Mouse (Mus musculus) layer of hippocampus, postnatal 36 days (tissue): Measurements from ENCODE around the gene Id3. TPM values are rescaled to one million over a fixed set of nuclear protein-coding genes. Genes with fewer than 3 reads are reported as not detected.
A peak's percentile ranks its signal among the peaks of the same experiment; 100 is the strongest.

Experiments
- DNase-seq, 2 experiments: peaks; one replicate each; pipeline ENCODE4 v3.0.0; 2022
- total RNA-seq, 2 experiments: library from RNA; stranded (reverse); gene quantifications; 2 replicates each; pipeline ENCODE4 v1.2.3; 2021

Id3 gene
- total RNA-seq, 2 experiments from 2014 or later: 35.4 to 42.4 TPM

DNA sequence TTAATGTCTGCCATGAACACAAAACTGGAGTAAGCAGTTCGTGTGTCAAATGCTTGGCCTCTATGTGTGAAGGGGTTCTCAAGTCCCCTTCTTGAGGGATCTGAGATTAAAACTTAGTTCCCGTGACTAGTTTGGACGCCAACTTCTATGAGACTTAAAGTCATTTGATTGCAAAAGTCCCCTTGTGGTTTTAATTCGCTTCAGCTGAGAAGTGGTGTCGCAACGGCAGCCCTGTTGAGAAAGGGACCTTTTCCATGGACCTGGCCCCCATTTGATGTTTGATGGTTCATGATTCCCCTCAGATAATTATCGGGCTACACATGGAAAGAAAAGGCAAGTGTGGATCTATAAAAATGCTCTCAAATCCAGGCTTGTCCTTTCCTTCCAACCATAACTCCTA is 36.2 kb downstream of the Id3 start:
- no peak for DNase-seq

DNA sequence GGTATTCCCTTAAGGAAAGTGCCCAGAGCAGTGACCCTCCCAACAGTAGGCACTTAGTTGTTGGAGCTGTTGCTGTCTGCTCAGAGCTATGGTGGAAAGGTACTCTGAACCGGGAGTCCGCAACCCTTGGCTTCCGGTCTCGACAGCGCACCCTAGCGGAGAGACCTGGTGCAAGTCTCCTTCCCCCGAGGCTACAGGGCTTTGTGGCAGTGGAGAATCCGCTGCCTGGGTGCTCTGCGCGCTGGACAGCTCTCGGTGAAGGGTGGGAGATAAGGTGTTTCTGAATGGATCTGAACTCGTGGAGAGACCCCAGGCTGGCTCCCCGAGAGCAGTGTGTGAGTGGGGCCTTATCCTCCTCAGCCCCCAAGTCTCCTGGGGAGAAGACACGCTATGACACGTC is 36.7 kb downstream of the Id3 start:
- peak; percentile 67 to 74 for DNase-seq

DNA sequence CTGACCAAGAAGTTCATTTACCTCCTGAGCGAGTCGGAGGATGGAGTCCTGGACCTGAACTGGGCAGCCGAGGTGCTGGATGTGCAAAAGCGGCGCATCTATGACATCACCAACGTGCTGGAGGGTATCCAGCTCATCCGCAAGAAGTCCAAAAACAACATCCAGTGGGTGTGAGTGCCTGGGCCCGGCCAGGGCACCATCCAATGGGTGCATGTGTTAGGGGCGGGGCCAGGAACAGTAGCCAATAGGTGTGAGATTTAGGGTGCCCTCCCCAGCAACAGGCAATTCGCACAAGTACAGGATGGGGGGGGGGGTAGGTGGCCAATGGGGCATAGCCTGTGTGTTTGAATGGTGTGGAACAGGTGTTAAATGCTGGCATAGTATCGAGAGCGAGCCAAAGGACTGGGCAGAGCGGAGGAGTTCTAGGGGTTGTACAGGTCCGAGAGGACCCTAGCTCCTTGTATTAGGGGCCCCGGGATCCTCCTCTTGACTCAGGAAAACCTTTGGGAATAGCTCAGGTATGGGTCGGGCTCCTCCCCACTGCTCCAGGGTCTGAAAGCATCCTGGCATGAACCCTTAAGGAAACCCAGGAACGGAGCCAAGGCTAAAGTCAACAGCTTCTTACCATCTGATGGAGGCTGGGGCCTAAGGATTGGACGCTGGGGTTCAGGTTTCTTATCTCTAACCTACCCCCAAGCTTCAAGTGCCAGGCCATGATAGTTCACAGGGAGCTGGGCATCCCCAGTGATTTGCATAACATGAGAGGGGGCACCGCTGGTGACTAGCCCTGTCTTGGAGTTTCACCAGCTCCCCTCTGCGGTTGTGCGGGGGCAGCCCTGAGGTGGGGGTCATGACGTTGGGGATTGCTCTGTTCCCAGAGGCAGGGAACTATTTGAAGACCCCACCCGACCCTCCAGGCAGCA is 37.4 kb downstream of the Id3 start:
- peak; percentile 67 to 76 for DNase-seq

DNA sequence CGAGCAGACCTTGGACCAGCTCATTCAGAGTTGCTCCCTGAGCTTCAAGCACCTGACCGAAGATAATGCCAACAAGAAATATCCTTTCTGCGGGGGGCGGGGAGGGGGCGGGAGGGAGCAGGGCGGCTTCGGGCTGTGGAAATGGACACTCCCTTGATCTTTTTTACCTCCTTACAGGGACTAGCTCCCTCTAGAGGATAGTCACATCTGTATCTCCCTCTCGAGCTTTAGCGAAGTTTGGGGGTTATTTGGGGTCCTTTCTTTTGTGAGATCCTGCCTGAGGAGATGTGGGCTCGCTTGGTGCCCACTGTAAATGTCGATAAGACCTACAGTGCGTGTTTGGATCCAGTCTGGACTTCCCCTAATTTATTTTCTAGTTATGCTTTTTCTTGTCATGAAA is 38.1 kb downstream of the Id3 start:
- DNase-seq: no peak

DNA sequence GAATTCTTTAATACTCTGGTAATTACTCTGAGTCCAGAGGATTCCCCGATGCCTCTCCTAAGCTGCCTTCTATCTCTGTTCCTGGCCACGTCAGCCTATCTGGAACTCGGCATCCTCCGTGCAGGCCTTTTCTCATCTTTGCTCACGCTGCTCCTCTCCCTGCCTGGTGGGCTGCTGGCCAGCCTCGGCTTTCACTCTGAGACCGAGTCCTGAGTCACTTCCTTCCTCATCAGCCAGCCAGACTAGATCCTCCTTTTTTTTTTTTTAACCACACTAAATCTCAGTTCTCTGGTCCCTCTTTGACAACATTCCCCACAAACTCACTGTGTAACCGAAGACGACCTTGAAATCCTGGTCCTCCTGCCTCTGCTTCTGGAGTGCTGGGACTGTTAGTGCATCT is 42.1 kb downstream of the Id3 start:
- DNase-seq: no peak

DNA sequence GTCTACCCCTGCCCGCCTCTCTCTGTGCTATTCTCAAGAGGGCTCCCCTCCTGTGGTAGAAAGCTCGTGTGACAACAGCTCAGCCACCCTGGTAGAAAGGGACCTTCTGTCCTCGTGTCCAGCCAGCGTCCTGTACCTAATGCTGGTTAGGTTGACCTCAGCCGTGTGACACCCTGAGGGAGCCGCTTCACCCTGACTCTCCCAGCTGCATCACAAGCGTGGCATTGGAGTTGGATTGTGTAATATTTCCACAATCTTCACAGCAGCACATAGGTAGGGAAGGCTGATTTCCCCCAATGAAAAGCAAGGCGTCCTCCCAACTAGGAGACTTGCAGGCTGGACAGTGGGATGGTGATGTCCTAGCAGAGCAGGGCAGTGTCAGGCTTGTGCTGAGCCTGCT is 43.0 kb downstream of the Id3 start:
- DNase-seq: no peak

DNA sequence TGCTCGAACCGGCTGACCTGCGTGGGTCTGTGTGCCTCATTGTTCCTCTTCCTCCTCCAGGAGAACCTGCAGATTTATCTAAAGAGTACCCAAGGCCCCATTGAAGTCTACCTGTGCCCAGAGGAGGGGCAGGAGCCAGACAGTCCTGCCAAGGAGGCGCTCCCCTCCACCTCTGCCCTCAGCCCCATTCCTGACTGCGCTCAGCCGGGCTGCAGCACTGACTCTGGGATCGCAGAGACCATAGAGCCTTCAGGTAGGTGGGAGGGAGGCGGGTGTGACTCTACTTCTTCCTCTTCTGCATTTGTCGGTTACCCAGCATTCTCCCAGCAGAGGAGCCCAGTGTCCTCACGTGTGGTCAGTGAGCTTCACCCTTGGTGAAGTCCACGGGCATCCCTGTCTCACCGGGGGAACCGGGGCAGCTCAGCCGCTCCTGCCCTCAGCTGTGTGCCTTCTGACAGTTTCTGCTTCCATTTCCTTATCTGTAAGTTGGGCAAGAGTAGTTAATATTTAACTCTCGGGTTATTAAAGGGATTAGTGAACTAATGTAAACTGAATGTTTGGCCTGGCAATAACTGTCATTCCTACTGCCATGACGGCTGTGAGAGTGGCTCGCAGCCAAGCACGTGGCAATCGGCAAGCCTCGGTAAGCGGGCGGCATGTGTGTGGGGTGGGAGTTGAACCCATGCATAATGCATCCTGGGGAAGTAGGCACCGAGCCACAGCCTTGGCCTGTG is 43.6 kb downstream of the Id3 start:
- DNase-seq: no peak

DNA sequence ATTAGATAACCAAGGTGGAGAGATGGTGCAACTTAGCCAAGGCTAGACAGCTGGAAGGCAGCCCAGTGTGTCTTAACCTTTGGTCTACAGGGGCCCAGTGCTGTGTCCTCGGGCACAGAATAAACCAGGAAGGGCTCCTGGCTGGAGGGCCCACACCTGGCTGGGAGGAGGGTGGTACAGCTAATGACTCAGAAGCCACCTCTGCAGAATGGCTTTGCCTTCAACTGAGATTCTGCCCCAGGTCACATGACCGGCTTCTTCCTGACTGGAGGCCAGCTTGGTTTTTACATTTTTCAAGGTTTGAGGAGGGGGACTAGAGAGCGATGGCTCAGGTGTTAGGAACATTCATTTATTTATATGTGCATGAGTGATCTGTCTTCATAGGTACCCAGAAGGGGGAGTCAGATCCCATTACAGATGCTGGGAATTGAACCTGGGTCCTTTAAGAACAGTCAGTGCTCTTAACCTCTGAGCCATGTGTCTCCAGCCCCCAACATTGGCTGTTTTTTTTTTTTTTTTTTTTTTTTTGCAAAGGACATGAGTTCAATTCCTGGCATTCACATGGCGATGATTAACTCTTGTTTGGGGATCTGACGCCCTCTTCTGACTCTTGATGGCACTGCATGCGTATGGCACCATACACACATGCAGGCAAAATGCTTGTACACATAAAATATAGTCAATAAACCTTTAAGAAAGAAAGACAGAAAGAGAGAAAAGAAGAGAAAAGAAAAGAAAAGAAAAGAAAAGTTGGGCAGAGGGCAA is 45.9 kb downstream of the Id3 start:
- no peak for DNase-seq

DNA sequence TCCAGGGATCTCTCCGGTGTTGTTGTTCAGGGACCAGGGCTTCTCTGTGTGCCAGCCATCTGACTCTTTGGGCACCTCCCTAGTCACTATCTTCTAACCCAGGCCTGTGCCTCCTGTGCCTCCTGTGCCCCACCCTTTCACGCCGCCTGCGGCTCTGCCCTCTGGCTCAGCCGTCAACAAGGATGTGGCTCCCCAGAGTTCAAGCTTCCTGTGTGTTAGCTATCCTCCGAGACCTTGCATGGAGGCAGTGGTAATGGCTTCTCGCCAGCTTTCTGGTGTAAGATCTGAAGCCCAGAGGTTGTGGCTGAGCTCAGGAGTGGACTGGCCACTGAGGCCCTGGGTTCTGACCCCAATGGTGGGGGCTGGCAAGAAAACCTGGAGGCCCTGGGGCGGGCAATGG is 46.6 kb downstream of the Id3 start:
- DNase-seq: no peak

DNA sequence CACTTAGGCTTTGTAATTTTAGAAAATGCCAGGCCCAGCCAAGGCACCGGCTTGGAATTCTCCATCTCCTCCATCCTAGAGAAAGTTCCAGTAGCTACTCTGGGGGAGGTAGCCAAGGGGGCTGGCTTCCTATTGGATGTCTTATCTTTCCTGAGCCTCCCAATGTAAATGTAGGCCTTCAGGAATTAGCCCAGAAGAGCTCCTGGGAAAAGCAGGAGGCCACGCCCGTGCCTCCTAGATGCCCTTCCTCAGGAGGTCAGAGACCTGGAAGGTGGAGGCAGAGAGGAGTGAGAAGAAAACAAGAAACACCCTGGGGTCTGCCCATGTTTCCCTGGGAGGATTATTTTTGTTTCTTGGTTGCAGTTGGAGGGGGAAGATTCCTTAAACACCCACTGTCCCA is 50.3 kb downstream of the Id3 start:
- no peak for DNase-seq

DNA sequence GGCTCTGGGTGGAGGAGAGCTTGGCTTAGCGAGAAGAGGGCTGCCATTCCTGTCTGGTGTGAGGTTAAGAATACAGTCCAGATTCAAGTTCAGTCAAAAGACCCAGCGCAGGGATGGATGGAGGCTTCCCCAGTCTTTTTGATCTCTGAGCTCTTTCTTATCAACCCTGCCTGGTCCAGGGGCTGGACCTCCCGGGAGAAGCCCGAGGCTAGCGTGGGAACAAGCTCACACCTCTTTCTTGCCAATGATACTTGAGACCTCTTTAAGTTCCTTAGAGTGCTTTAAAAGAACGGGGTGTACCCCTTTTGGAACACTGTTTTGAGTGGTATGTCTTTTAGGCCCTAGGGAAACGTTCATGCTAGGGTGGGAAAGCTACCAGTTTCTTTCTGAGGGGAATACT is 51.7 kb downstream of the Id3 start:
- no peak for DNase-seq

Other genes starting within 250 kb of the Id3 start
- gene Cnr2, start 248.1 kb upstream of the Id3 start, total RNA-seq: under 1 TPM in 1 of 2 experiments, not detected in 1; 0.15 TPM
- gene Fuca1, start 222.8 kb upstream of the Id3 start, total RNA-seq: 10 to 100 TPM; 33.4 to 43.1 TPM
- gene Hmgcl, start 197.0 kb upstream of the Id3 start, total RNA-seq: 10 to 100 TPM; 35.5 to 36.4 TPM
- 10 to 100 TPM; 17.7 to 20.7 TPM for gene Gale, start 179.8 kb upstream of the Id3 start, total RNA-seq
- gene Lypla2, start 170.9 kb upstream of the Id3 start, total RNA-seq: 100 to 1,000 TPM in 1 of 2 experiments, 10 to 100 TPM in 1; 93.4 to 106 TPM
- 10 to 100 TPM; 87.4 to 89.4 TPM for gene Pithd1, start 156.2 kb upstream of the Id3 start, total RNA-seq
- gene Eloa, start 121.7 kb upstream of the Id3 start, total RNA-seq: 10 to 100 TPM; 28.7 to 30.3 TPM
- 100 to 1,000 TPM; 284 to 295 TPM for gene Rpl11, start 90.1 kb upstream of the Id3 start, total RNA-seq
- under 1 TPM; 0.63 to 0.72 TPM for gene E2f2, start 28.9 kb downstream of the Id3 start, total RNA-seq
- gene Asap3, start 62.9 kb downstream of the Id3 start, total RNA-seq: 1 to 10 TPM; 3.1 to 3.2 TPM
- gene Tcea3, start 104.2 kb downstream of the Id3 start, total RNA-seq: under 1 TPM; 0.27 to 0.30 TPM
- gene Zfp46, start 141.2 kb downstream of the Id3 start, total RNA-seq: 10 to 100 TPM; 37.7 to 43.1 TPM
- gene Hnrnpr, start 167.4 kb downstream of the Id3 start, total RNA-seq: 10 to 100 TPM; 88.7 TPM